Mouse (Mus musculus) adrenal gland, adult 10 weeks (tissue): ENCODE measurements around the gene Orc6. TPM values are rescaled to one million over a fixed set of nuclear protein-coding genes. Genes with fewer than 3 reads are reported as not detected.

Experiments used
- polyA plus RNA-seq: library from polyadenylated mRNA; stranded (reverse); fragments of 350-450 nt; fragmentation: Illumina TruSeq; extraction: RNeasy Lipid Tissue Mini Kit (QIAGEN cat#74804); gene quantifications from one replicate; pipeline ENCODE4 v1.2.3, GENCODE M21; 2014; ENCODE audit warnings: low read depth, low replicate concordance

Gene Orc6
- 38.1 TPM for polyA plus RNA-seq

DNA sequence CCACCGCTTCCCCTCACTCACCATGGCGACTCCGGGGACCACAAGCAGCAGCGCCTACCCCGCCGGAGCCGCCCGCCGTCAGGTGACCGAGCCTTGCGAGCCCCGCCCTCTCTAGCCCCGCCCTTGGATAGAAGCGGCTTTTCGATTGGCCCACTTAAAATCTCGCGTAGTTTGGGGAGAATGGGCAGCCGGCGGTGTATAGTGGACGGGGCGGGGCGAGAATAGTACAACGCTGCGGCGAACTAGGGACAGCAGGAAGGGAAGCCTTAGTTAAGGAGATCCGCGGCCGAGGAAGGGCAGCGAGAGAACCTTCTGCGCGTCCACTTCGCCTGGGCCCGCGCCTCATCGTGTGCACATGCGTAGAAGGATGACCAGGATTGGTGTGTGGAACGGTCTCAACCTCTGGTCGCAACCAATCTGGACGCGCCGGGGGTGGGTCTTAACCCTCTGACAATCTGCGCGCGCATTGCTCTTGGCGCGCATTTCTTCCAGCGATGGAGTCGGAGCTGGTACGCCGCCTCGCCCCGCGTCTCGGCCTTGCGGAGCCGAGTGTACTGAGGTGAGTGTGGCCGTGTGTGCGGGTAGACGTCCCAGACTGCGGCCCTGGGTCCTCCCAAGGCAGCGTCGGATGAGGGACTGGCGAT lies at the start of gene Orc6, which contains the start of gene Vps35:
TSS of gene Orc6 (plus strand) at position 199 of the 644 bp plus-strand sequence.
TSS of gene Vps35 (minus strand) at position 369 of the 644 bp plus-strand sequence.

Other genes with a start within 250 kb of the Orc6 start
- 1.0 TPM for gene Fbxw9, start 239.6 kb upstream of the Orc6 start, polyA plus RNA-seq
- gene Gm5741, start 231.7 kb upstream of the Orc6 start, polyA plus RNA-seq = not detected
- 14.2 TPM for gene Dhps, start 227.9 kb upstream of the Orc6 start, polyA plus RNA-seq
- gene Wdr83os, start 218.9 kb upstream of the Orc6 start, polyA plus RNA-seq = 10.6 TPM
- 2.3 TPM for gene Wdr83, start 218.3 kb upstream of the Orc6 start, polyA plus RNA-seq
- gene Man2b1, start 216.4 kb upstream of the Orc6 start, polyA plus RNA-seq = 5.0 TPM
- gene Zfp791, start 176.5 kb upstream of the Orc6 start, polyA plus RNA-seq = 2.5 TPM
- gene Cks1brt, start 147.7 kb upstream of the Orc6 start, polyA plus RNA-seq = not detected
- gene Olfr371, start 73.6 kb upstream of the Orc6 start, polyA plus RNA-seq = not detected
- gene Vps35, start 170 bp downstream of the Orc6 start, polyA plus RNA-seq = 471 TPM
- 0.17 TPM for gene Mylk3, start 86.7 kb downstream of the Orc6 start, polyA plus RNA-seq
- 108 TPM for gene 4921524J17Rik, start 133.2 kb downstream of the Orc6 start, polyA plus RNA-seq
- 78.7 TPM for gene Gpt2, start 192.9 kb downstream of the Orc6 start, polyA plus RNA-seq